Mouse (Mus musculus): ENCODE data around the gene Gabbr2.

- TF ChIP-seq EP300 (IDR thresholded peaks at IDR 0.05; ENCODE audit: low read length) (no peak), CTCF (conservative IDR thresholded peaks at IDR 0.05 in 1 of 2, IDR thresholded peaks at IDR 0.05 in 1 of 2; ENCODE audit: low read depth in 2 of 2, low read length in 2 of 2) (no peak), POLR2AphosphoS2 (IDR thresholded peaks at IDR 0.05; ENCODE audit: low read depth, low read length) (no peak), MAZ (IDR thresholded peaks at IDR 0.05; ENCODE audit: low read depth, low read length) (no peak)
Measured at GRCm38 (mm10) chr4:46879943-46880342, 111.7 kb downstream of the Gabbr2 start.
